Mouse (Mus musculus): ENCODE measurements around the gene Sgpp2.

Gene Sgpp2

DNA sequence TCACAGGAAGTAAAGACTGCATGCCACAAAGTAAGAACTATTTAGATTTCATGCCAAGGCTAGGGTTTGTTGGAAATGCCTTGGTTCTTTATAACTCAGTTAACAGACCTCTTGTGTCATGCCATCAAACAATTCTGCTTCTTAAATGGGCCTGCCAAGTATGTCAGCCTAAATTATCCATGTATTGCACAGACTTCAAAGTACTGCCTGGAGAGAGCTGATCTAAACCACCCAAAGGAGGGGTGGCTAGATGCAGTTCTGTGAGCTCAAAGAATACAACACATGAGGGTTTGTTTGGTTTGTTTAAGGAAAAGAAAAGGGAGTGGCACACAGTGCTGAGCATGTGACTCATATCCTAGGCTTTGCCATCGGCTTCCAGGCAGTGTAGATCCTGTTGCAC, 137.9 kb downstream of the Sgpp2 start:
- DNase-seq (ENCODE audit: low read depth, low spot score) = no peak

GRCm38 (mm10) chr1:78451070-78451854, 141.1 kb downstream of the Sgpp2 start:
- no peak for DNase-seq (ENCODE audit: low read depth, low spot score)

GRCm38 (mm10) chr1:78452544-78452943, 142.4 kb downstream of the Sgpp2 start:
- DNase-seq (ENCODE audit: low read depth, low spot score) = no peak

DNA sequence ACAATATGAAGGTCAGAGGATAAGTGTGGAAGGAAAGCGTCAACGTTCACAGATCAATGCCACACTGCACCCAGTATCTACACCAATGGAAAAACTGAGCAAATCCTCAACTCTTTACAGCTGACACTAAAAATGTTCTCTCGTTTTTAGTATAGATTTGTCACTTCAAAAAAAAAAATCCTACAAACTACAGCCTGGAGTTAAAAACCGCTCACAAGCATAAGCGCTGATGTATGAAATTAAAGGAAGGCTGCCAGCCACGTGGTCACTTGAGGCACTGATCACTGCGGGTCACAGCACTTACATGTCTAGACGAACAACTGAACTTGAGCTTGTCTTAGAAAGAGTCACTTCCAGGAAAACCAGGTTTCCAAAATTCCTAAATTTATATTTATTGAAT, 143.7 kb downstream of the Sgpp2 start:
- DNase-seq (ENCODE audit: low read depth, low spot score) = no peak

- DNase-seq (ENCODE audit: low read depth, low spot score) = peak; percentile 18
These were observed 144.5 kb downstream of the Sgpp2 start for GRCm38 (mm10) chr1:78454659-78455058.
